Mouse (Mus musculus) heart, adult 8-10 months (tissue): Measurements from ENCODE around the gene Enoph1. TPM values are rescaled to one million over a fixed set of nuclear protein-coding genes. Genes with fewer than 3 reads are reported as not detected.

Experiments used
- DNase-seq: peaks from one replicate; pipeline ENCODE4 v3.0.0; 2022; ENCODE audit warnings: low spot score
- total RNA-seq, 4 experiments: library from RNA; stranded (reverse); gene quantifications; 2 replicates each; pipeline ENCODE4 v1.2.4; 2022

Enoph1 gene
- total RNA-seq, 4 experiments from 2014 or later, result 5.7 to 8.6 (median 8.3) TPM

DNA sequence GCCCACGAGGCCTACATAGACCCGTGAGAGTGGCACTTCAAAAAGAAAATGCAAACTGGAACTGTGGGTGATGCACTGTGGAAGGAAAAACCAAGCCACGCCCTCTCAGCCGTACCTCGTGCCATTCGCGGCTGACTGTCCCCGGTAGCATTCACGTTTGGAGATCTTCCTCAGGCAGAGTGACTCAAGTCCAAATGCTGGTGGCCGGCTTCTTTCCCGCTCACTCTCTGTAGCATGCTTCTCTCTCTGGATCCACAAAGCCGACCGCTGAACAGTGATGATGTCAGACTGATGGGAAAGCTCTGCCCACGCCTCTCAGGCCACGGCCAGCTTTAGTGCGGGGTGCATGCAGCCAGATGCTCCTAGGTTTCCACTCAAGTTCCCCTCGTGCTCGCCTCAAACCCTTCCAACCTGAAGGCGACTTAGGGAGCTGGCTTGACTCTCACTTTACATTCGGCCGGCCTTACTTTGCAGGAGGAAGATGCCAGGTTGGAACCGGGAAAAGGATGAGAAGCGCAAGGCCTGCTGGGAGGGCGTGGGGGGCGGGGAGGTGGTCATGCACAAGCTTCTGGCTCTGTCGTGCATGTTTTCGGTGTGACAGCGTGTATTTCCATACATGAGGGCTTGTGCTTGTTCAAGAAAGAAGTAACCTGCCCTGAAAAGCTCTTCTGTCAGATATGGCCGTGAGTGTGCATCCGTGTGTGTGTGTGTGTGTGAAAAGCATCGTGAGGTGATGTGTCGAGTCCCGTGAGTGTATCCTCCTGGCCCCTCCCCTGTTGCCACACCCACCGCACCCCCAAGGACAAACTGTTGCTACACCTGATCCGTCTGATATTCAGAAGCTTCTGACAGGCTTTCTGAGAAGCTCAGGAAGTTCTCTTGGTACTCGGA, 39.5 kb downstream of the Enoph1 start:
- DNase-seq, result no peak

DNA sequence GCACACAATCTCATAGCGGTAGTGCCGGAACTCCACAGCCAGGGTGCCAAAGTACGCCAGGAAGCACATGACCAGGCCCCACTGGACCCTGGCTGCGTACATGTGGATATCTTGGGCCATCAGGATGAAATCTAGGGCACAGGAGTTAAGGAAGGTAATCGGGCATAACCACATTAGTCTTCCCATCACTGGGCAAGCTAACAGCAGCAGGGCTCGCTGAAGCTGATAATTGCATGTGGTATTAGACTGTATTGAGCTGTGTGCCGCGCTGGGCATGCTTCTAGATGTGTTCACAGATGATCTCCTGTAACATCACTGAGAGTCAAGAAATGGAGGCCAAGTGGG, 40.1 kb downstream of the Enoph1 start:
- no peak for DNase-seq

DNA sequence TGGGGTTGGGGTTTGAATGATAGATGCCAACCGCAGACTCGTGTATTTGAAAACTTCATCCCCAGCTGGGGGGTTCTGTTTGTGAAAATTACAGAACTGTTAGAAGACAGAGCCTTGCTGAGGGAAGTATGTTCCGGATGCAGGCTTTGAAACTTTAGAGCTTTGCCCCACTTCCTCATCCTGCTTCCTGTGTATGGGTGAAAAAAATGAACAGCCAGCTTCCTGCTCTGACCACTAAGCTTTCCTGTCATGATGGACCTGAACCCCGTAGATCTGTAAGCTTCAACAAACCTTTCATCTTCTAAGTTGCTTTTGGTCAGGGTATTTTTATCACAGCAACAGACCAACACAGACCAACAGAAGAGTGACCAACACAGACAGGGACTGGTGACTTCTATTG, 42.2 kb downstream of the Enoph1 start:
- no peak for DNase-seq

DNA sequence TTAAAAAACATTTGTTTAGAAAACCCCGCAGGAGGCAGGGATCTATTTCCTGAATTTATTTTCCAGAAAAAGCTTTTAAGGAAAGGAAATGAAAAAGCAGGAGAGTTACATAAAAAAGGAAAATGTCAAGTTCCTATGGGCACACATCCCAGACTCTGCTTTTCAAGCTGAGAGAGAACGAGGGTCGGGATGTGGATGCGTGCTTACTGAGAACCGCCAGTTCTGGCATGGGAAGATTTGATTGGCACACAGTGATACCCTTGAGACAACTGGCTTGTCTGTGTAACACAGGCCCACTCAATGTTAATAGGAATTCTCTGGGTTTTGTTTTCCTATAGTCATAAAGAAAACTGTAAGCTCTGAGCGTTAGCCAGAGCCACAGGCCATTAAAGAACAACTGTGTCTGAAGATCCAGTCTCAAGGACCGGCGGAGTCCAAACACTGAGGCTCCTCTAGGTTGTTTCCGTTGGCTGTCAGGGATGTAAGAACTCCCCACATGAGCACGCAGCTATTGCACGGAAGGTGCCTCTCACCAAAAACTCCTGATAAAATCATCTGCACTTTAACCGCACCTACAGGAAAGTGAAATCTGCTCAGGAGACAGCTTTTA, 44.3 kb downstream of the Enoph1 start:
- no peak for DNase-seq

DNA sequence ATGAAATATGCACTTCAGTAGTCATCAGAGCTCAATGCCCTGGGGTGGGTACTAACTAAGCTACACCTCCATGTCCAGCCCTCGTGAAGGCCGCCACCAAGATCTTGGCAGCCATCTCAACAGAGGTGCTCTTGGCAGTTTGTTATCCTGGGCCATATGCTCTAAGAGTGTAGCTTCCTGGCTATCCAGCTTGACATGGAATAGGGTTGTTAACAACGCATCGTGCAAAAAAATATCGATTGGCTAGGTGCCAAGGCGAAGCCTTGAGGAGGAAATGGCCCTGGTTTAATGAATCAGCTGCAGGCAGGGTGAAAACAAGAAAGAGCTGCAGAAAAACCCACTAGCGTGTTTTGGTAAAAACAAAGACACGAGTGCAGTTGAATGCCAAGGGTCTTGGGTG, 45.3 kb downstream of the Enoph1 start:
- no peak for DNase-seq

DNA sequence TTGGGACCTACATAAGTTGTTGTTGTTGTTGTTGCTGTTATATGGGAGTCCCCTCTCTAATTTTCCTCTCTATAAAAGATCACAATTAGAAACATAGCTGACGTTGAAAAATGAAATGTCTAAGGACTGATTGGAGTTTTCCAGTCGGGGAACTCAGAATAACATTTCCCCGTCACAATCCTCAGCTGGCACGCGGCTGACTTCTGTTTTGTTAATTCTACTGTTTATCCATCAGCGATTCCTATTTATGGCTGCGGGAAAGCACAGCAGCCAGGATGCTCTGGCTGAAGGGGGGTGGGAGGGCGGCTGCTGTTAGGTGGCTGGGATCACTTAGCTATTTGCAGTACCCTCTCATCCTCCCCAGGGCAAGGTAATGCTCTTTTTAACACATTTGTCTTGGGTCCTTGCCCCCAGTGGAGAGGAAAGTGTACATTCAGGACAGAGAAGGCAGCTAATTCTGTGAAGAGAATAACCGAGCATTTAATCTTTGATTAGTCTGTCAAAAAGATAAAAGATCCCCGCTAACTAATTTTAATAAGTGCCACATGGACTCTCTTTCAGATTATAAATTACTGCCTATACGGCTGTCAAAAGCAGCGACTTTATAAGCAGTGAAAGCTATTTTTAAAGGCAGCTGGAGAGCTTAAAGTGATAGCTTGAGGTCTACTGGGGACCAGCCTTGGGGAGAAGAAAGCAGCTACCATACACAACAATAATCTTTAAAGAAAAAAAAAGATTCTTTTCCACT, 50.9 kb downstream of the Enoph1 start:
- DNase-seq, result no peak

DNA sequence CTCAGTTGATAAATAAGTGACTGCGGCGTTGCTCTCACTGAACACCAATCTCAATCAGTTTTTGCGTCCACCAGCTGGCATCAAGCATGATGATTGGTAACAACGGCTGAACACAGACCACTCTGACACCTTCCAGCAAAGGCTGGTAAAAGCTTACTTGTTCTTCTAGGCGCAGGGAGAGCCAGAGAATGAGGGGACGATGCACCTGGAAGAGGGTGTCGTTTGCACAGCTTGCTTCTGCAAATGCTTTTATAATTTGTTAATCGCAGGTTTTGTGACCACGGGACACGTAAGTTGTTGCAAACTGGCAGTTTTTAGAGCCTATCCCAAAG, 51.4 kb downstream of the Enoph1 start:
- no peak for DNase-seq

DNA sequence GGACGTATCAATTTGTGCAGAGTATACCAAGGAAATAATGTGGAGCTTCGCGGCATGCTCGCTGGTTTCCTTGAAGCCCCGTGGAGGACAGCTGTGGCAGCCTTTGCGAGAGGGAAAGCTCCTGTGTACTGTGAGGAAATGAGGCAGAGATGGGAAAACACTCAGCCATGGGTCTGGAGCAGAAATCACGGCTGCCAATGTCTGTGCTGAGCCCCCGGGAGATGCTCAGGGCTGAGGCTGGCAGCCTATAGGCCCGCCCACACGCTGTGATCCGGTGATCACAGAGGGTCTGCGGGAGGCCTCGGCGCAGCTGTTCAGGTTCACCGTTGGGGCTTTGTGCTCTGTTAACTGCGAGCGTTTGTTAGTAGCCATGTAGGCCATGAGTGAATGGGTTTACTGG, 51.8 kb downstream of the Enoph1 start:
- no peak for DNase-seq

DNA sequence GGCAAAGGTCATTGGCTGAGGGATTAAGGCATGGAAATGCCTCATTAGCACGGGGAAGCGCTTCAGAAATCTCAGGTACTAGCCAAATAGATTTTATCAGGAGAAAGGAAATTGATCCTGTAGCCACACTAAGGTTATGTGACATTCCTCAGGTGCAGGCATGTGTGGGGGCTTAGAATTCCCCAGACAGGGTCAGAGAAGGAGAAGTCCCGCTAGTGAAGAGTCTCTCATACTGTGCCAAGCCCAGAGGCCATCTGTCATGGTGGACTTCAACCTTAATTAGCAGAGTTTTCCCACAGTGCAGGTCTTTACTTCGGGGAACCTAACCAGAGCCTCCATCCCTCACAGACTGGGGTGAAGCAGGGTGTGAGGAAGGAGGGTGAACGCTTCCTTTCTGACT, 57.2 kb downstream of the Enoph1 start:
- DNase-seq, result no peak

DNA sequence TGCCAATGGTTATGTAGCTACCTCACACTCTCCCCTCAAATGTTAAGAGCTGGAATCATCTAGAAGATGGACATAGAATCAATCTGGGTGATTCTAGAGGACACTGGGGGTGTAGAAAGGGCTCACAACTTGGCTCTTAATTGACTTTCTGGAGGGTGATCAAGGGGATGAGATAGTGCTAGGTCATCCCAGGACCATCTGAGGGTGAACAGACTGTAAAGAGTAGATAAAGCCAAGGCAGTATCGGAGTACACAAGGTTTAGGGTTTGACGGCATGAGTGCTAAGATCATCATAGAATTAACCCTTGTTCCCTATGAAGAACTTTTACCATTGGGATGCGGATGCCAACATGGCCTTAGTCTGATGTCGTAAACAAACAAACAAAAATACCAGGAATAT, 58.2 kb downstream of the Enoph1 start:
- DNase-seq, result no peak

DNA sequence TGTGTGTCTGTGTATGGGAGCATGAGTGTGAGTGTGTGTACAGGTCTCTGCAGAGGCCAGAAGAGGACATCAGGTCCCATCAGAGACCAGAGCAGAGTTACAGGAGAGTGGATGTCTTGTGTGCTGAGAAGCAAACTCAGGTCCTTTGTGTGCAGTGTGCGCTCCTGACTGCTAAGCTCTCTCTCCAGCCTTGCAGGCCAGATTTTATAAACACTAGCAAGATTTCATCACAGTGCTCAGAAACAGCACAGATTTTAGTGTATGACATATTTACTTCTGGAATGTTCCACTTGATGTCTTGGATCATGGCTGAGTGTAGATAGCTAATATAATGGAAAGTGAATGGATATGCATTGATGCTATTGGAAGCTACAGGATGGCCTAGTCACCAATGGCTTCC, 62.6 kb downstream of the Enoph1 start:
- DNase-seq, result no peak

DNA sequence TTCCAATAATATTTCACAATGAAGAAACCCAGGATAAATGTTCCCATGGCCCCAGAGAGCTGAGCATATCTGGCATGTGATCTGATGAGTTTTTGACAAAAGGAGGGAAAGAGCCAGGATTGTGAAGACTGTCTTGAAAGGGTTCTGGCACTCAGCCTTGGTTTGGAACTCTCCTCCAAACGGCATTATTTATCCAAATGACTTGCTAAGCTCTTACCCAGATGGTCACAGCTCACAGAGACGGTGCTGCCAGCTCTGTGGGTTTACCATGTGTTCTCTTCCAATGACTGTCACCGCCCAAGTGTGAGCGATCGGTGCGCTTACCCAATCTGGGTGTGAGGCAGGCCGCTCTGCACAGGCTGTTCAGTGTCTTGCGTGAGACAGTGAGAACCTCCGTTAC, 69.1 kb downstream of the Enoph1 start:
- DNase-seq, result peak; percentile 7

DNA sequence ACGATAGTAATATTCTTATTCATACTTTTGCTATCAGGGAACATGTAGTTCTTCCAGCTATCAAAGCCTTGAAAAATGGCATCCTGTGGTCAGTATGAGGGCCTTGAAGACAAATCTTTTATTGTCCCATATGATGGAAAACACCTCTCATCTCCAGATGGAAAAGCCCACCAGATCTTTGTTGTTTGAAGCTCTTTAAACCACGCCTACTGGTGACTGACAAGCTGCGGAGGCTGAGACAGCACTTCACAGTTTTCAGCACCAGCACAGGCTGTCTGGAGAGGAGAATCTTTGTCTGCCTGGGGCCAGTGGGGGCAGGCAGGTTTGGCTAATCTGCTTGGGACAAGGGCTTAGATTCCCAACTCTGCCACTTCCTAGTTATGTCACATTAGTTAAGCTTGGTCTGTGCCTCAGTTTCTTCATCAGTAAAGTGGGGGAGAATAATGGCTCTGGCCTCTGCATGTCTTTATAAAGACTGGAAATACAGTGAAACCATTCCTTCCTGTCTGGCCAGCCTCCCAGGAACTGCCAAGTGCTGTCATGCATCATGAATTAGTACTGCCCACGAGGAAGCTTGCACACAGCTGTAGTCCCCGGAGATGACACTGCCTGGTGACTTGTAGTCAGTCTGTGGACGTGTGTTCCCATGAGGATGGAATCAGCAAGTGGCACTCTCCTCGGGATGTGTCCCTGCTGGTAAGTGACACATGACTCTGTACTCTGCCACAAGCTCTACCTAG, 69.9 kb downstream of the Enoph1 start:
- no peak for DNase-seq

DNA sequence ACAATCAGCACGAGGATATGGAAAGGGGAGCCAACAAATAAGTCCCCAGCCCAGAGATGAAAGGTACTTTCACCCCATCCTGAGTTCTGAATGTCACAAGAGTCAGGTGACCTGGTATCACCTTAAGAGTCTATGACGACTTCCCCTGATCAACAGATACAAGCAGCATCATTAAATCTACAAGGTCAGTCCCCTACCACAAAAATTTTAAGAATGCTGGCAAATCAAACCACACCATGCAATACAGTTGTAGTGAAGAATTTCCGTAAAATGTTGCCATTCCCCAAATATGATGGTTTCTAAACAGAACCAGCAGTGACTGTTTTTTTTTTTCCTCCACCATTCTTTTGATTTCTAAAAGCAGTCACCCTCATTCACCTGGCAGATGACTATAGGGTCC, 70.8 kb downstream of the Enoph1 start:
- DNase-seq, result no peak

DNA sequence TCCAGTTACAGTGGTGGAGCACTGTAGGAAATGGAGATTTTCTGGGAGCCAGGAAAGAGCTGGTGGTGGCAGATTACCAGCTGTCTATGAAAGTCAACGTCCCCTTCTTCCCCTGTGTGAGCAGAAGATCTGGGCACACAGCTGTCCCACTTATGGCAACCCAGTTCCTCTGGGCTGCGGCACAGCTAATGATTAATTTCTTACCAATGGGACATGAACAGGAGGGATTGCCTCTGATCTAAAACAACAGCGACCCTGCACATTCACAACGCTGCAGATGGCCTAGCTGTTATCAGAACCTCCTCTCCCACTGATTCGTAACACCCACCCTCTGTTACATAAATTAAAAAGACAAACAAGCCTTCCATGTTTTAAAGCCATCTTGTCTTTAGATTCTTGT, 73.6 kb downstream of the Enoph1 start:
- no peak for DNase-seq

Other genes with a start within 250 kb of the Enoph1 start
- gene Vamp9, start 133.7 kb upstream of the Enoph1 start, total RNA-seq, result not detected
- 100 to 1,000 TPM in 1 of 4 experiments, 10 to 100 TPM in 3; 63.7 to 105 (median 80.0) TPM for gene Hnrnpd, start 61.0 kb upstream of the Enoph1 start, total RNA-seq
- 1 to 10 TPM in 2 of 4 experiments, under 1 TPM in 1, not detected in 1; 0.95 to 1.7 (median 1.5) TPM for gene 4930524J08Rik, start 60.9 kb upstream of the Enoph1 start, total RNA-seq
- 10 to 100 TPM; 43.4 to 74.6 (median 60.0) TPM for gene Hnrnpdl, start 321 bp upstream of the Enoph1 start, total RNA-seq
- 10 to 100 TPM in 2 of 4 experiments, 1 to 10 TPM in 2; 7.6 to 18.7 (median 11.6) TPM for gene Tmem150c, start 119.8 kb downstream of the Enoph1 start, total RNA-seq